Mouse (Mus musculus): ENCODE data around the gene Ndufb7. TPM values are rescaled to one million over a fixed set of nuclear protein-coding genes. Genes with fewer than 3 reads are reported as not detected.
"Not testable (repeated sequence)": the region's sequence is repeated elsewhere in the genome, so short reads cannot be mapped to it uniquely, and the experiment has no call there.

Ndufb7 gene
- 76.6 and 87.5 TPM in 2 replicates for polyA plus RNA-seq (2012)

- Histone ChIP-seq H3K27me3 (ENCODE audit: control insufficient read depth) (no peaks in the 10 kb centered on the region), H3K36me3 (ENCODE audit: control insufficient read depth) (peaks cover 29% of the 10 kb centered on the region), H3K4me3 (replicated peaks) (peak within 1 kb of the TSS; percentile 98), H3K4me1 (ENCODE audit: control insufficient read depth) (peaks cover 34% of the 10 kb centered on the region), H3K9me3 (ENCODE audit: control insufficient read depth, low read length) (no peaks in the 10 kb centered on the region)
- TF ChIP-seq GATA1 (IDR thresholded peaks at IDR 0.05; ENCODE audit: low read length) (no peak), TAL1 (IDR thresholded peaks at IDR 0.05; ENCODE audit: low read length) (no peak)
Observed at GRCm38 (mm10) chr8:83566469-83567395, at the start of gene Ndufb7. TSS of gene Ndufb7 (plus strand) at chr8:83566671.

GRCm38 (mm10) chr8:83520432-83520831 is 46.0 kb upstream of the Ndufb7 start:
- no peaks in the 10 kb centered on the region for H3K36me3 ChIP-seq (ENCODE audit: control insufficient read depth)
- no peaks in the 10 kb centered on the region for H3K27me3 ChIP-seq (ENCODE audit: control insufficient read depth)
- no peak for TF ChIP-seq TAL1 (IDR thresholded peaks at IDR 0.05; ENCODE audit: low read length)
- TF ChIP-seq GATA1 (IDR thresholded peaks at IDR 0.05; ENCODE audit: low read length) = no peak
- no peaks in the 10 kb centered on the region for H3K4me1 ChIP-seq (ENCODE audit: control insufficient read depth)
- no peaks in the 10 kb centered on the region for H3K9me3 ChIP-seq (ENCODE audit: control insufficient read depth, low read length)
- no peak overlapping the region for H3K4me3 ChIP-seq (replicated peaks)

- H3K36me3 ChIP-seq (ENCODE audit: control insufficient read depth); H3K4me1 ChIP-seq (ENCODE audit: control insufficient read depth); H3K27me3 ChIP-seq (ENCODE audit: control insufficient read depth); H3K9me3 ChIP-seq (ENCODE audit: control insufficient read depth, low read length); H3K4me3 ChIP-seq (replicated peaks): not testable (repeated sequence)
Observed at GRCm38 (mm10) chr8:83520907-83521306, 45.6 kb upstream of the Ndufb7 start.

- H3K27me3 ChIP-seq (ENCODE audit: control insufficient read depth) = no peaks in the 10 kb centered on the region
- no peaks in the 10 kb centered on the region for H3K9me3 ChIP-seq (ENCODE audit: control insufficient read depth, low read length)
- no peaks in the 10 kb centered on the region for H3K4me1 ChIP-seq (ENCODE audit: control insufficient read depth)
- H3K36me3 ChIP-seq (ENCODE audit: control insufficient read depth) = no peaks in the 10 kb centered on the region
- TF ChIP-seq GATA1 (IDR thresholded peaks at IDR 0.05; ENCODE audit: low read length) (no peak), TAL1 (IDR thresholded peaks at IDR 0.05; ENCODE audit: low read length) (no peak)
- no peak overlapping the region for H3K4me3 ChIP-seq (replicated peaks)
Observed at GRCm38 (mm10) chr8:83521310-83521709, 45.2 kb upstream of the Ndufb7 start.

- TF ChIP-seq TAL1 (IDR thresholded peaks at IDR 0.05; ENCODE audit: low read length) = no peak
- TF ChIP-seq GATA1 (IDR thresholded peaks at IDR 0.05; ENCODE audit: low read length) = no peak
- Histone ChIP-seq H3K9me3 (ENCODE audit: control insufficient read depth, low read length) (no peaks in the 10 kb centered on the region), H3K4me1 (ENCODE audit: control insufficient read depth) (no peaks in the 10 kb centered on the region), H3K27me3 (ENCODE audit: control insufficient read depth) (no peaks in the 10 kb centered on the region), H3K36me3 (ENCODE audit: control insufficient read depth) (no peaks in the 10 kb centered on the region), H3K4me3 (replicated peaks) (no peak overlapping the region)
Observed at GRCm38 (mm10) chr8:83534802-83535201, 31.7 kb upstream of the Ndufb7 start.

GRCm38 (mm10) chr8:83535736-83536135 is 30.7 kb upstream of the Ndufb7 start, which contains the start of gene Olfr370:
TSS of gene Olfr370 (plus strand) at chr8:83535780.
- Histone ChIP-seq H3K9me3 (ENCODE audit: control insufficient read depth, low read length) (no peaks in the 10 kb centered on the region), H3K4me1 (ENCODE audit: control insufficient read depth) (no peaks in the 10 kb centered on the region), H3K27me3 (ENCODE audit: control insufficient read depth) (no peaks in the 10 kb centered on the region), H3K36me3 (ENCODE audit: control insufficient read depth) (no peaks in the 10 kb centered on the region), H3K4me3 (replicated peaks) (no peak within 1 kb of the TSS)
- no peak for TF ChIP-seq TAL1 (IDR thresholded peaks at IDR 0.05; ENCODE audit: low read length)
- TF ChIP-seq GATA1 (IDR thresholded peaks at IDR 0.05; ENCODE audit: low read length) = no peak

GRCm38 (mm10) chr8:83562669-83563068 is 3.8 kb upstream of the Ndufb7 start:
- no peaks in the 10 kb centered on the region for H3K27me3 ChIP-seq (ENCODE audit: control insufficient read depth)
- H3K9me3 ChIP-seq (ENCODE audit: control insufficient read depth, low read length) = no peaks in the 10 kb centered on the region
- no peak overlapping the region for H3K4me3 ChIP-seq (replicated peaks)
- TF ChIP-seq GATA1 (IDR thresholded peaks at IDR 0.05; ENCODE audit: low read length) (no peak), TAL1 (IDR thresholded peaks at IDR 0.05; ENCODE audit: low read length) (no peak)
- H3K4me1 ChIP-seq (ENCODE audit: control insufficient read depth) = peaks cover 18% of the 10 kb centered on the region
- H3K36me3 ChIP-seq (ENCODE audit: control insufficient read depth) = no peaks in the 10 kb centered on the region

- no peak for TF ChIP-seq TAL1 (IDR thresholded peaks at IDR 0.05; ENCODE audit: low read length)
- no peak for TF ChIP-seq GATA1 (IDR thresholded peaks at IDR 0.05; ENCODE audit: low read length)
- H3K36me3 ChIP-seq (ENCODE audit: control insufficient read depth) = peaks cover 2% of the 10 kb centered on the region
- no peak overlapping the region for H3K4me3 ChIP-seq (replicated peaks)
- no peaks in the 10 kb centered on the region for H3K27me3 ChIP-seq (ENCODE audit: control insufficient read depth)
- H3K9me3 ChIP-seq (ENCODE audit: control insufficient read depth, low read length) = no peaks in the 10 kb centered on the region
- H3K4me1 ChIP-seq (ENCODE audit: control insufficient read depth) = peaks cover 24% of the 10 kb centered on the region
Observed at GRCm38 (mm10) chr8:83563246-83563645, 3.2 kb upstream of the Ndufb7 start.

GRCm38 (mm10) chr8:83565731-83566375 is 618 bp upstream of the Ndufb7 start:
- Histone ChIP-seq H3K4me1 (ENCODE audit: control insufficient read depth) (peaks cover 34% of the 10 kb centered on the region), H3K4me3 (replicated peaks) (peak overlapping the region; percentile 98), H3K36me3 (ENCODE audit: control insufficient read depth) (peaks cover 20% of the 10 kb centered on the region), H3K9me3 (ENCODE audit: control insufficient read depth, low read length) (no peaks in the 10 kb centered on the region), H3K27me3 (ENCODE audit: control insufficient read depth) (no peaks in the 10 kb centered on the region)
- TF ChIP-seq TAL1 (IDR thresholded peaks at IDR 0.05; ENCODE audit: low read length) = no peak
- no peak for TF ChIP-seq GATA1 (IDR thresholded peaks at IDR 0.05; ENCODE audit: low read length)
